Mouse (Mus musculus): ENCODE measurements around the gene Plpp1. TPM values are rescaled to one million over a fixed set of nuclear protein-coding genes. Genes with fewer than 3 reads are reported as not detected.

Plpp1 gene
- polyA plus RNA-seq, 1 experiment, result 123 TPM

GRCm38 (mm10) chr13:112832589-112832988, 32.0 kb downstream of the Plpp1 start:
- 52% methylated on average over 2 of the region's 2 CpGs for WGBS
- H3K4me3 ChIP-seq (ENCODE audit: insufficient read depth, low read depth, low read length), result no peak overlapping the region
- TF ChIP-seq CTCF (conservative IDR thresholded peaks at IDR 0.05; ENCODE audit: insufficient read depth, insufficient read length, low read depth, low read length), result no peak
- no peak for TF ChIP-seq POLR2A (IDR thresholded peaks at IDR 0.05; ENCODE audit: low read depth, low read length)
- no peaks in the 10 kb centered on the region for H3K27me3 ChIP-seq (replicated peaks; ENCODE audit: control insufficient read depth, insufficient read depth, low read length)
- no peaks in the 10 kb centered on the region for H3K36me3 ChIP-seq (ENCODE audit: control insufficient read depth, insufficient read depth, low read length)
- H3K27ac ChIP-seq (ENCODE audit: insufficient read depth, low read depth, low read length), result peak overlapping the region; percentile 31; the same call in 1 of the 2 replicates
- H3K4me1 ChIP-seq (ENCODE audit: control insufficient read depth, insufficient read depth, low read length), result no peaks in the 10 kb centered on the region; the same call in 1 of the 2 replicates
- DNase-seq, result no peak

DNA sequence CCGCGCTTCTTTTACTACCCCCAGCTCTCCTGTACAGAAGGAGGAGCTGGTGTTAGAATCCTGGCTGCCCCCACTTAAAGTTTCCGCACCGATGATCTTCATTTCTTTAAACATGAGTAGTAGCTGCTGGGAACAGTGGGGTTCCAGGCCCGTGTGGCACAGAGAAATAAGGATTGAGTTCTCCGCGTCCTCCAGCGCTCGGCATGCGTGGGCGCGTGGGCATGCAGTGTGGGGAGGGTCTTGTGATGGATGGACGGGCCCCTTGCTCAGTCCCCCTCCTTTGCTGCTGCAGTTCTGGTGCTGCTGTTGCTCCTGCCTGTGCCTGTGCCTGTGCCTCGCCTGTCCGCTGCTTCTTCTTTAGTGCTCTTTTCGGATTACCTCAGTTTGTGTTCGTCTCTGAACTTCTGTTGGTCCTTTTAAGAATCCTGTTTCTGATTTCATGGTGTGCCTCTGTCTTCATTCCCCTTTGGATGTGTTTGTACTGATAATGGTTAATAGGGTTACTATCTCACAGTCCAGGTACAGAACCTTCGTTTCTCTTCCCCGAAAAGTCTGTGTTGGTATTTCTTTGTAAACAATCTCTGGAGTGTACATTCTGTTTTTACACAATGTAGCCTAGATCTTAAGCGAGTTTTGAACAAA, 32.8 kb downstream of the Plpp1 start:
- Histone ChIP-seq H3K36me3 (ENCODE audit: control insufficient read depth, insufficient read depth, low read length) (no peaks in the 10 kb centered on the region), H3K4me1 (ENCODE audit: control insufficient read depth, insufficient read depth, low read length) (no peaks in the 10 kb centered on the region; the same call in 1 of the 2 replicates), H3K27ac (ENCODE audit: insufficient read depth, low read depth, low read length) (no peak overlapping the region), H3K4me3 (ENCODE audit: insufficient read depth, low read depth, low read length) (0 out of 2 replicates have a peak overlapping the region, but pooled peaks have one; percentile 7), H3K27me3 (replicated peaks; ENCODE audit: control insufficient read depth, insufficient read depth, low read length) (no peaks in the 10 kb centered on the region)
- DNase-seq, result no peak
- no peak for TF ChIP-seq CTCF (conservative IDR thresholded peaks at IDR 0.05; ENCODE audit: insufficient read depth, insufficient read length, low read depth, low read length)
- no peak for TF ChIP-seq POLR2A (IDR thresholded peaks at IDR 0.05; ENCODE audit: low read depth, low read length)
- WGBS, result 42% methylated on average over 20 of the region's 20 CpGs

DNA sequence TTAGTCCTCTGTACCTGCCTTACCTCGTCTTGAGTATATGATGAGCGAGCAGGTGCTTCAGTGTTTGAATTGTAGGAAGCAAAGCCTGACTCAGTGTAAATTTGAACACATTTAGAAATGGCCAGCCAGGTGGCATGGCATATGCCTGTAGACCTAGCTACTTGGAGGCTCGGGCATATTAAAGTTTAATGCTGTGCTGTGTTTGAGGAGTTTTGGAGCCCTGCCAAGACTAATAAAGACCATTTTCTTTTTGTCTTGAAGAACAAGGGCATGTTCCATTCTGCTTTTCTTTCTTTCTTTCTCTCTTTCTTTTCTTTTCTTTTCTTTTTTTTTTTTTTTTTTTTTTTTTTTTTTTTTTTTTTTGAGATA, 33.3 kb downstream of the Plpp1 start:
- Histone ChIP-seq H3K27ac (ENCODE audit: insufficient read depth, low read depth, low read length) (no peak overlapping the region), H3K4me1 (ENCODE audit: control insufficient read depth, insufficient read depth, low read length) (no peaks in the 10 kb centered on the region; the same call in 1 of the 2 replicates), H3K36me3 (ENCODE audit: control insufficient read depth, insufficient read depth, low read length) (no peaks in the 10 kb centered on the region), H3K4me3 (ENCODE audit: insufficient read depth, low read depth, low read length) (no peak overlapping the region), H3K27me3 (replicated peaks; ENCODE audit: control insufficient read depth, insufficient read depth, low read length) (no peaks in the 10 kb centered on the region)
- no peak for DNase-seq
- 50% methylated on average over 3 of the region's 3 CpGs for WGBS
- TF ChIP-seq CTCF (conservative IDR thresholded peaks at IDR 0.05; ENCODE audit: insufficient read depth, insufficient read length, low read depth, low read length) (no peak), POLR2A (IDR thresholded peaks at IDR 0.05; ENCODE audit: low read depth, low read length) (no peak)

GRCm38 (mm10) chr13:112835113-112835512, 34.5 kb downstream of the Plpp1 start:
- Histone ChIP-seq H3K4me1 (ENCODE audit: control insufficient read depth, insufficient read depth, low read length) (no peaks in the 10 kb centered on the region; the same call in 1 of the 2 replicates), H3K36me3 (ENCODE audit: control insufficient read depth, insufficient read depth, low read length) (no peaks in the 10 kb centered on the region), H3K27me3 (replicated peaks; ENCODE audit: control insufficient read depth, insufficient read depth, low read length) (no peaks in the 10 kb centered on the region), H3K27ac (ENCODE audit: insufficient read depth, low read depth, low read length) (peak overlapping the region; percentile 43; the same call in 1 of the 2 replicates), H3K4me3 (ENCODE audit: insufficient read depth, low read depth, low read length) (peak overlapping the region; percentile 20; the same call in 1 of the 2 replicates)
- DNase-seq, result no peak
- WGBS, result 52% methylated on average over 12 of the region's 12 CpGs
- no peak for TF ChIP-seq CTCF (conservative IDR thresholded peaks at IDR 0.05; ENCODE audit: insufficient read depth, insufficient read length, low read depth, low read length)
- no peak for TF ChIP-seq POLR2A (IDR thresholded peaks at IDR 0.05; ENCODE audit: low read depth, low read length)

GRCm38 (mm10) chr13:112836951-112837350, 36.4 kb downstream of the Plpp1 start:
- WGBS, result 80% methylated on average over 2 of the region's 2 CpGs
- no peak for DNase-seq
- H3K27ac ChIP-seq (ENCODE audit: insufficient read depth, low read depth, low read length), result no peak overlapping the region
- no peaks in the 10 kb centered on the region for H3K27me3 ChIP-seq (replicated peaks; ENCODE audit: control insufficient read depth, insufficient read depth, low read length)
- H3K36me3 ChIP-seq (ENCODE audit: control insufficient read depth, insufficient read depth, low read length), result no peaks in the 10 kb centered on the region
- H3K4me1 ChIP-seq (ENCODE audit: control insufficient read depth, insufficient read depth, low read length), result no peaks in the 10 kb centered on the region; the same call in 1 of the 2 replicates
- no peak for TF ChIP-seq CTCF (conservative IDR thresholded peaks at IDR 0.05; ENCODE audit: insufficient read depth, insufficient read length, low read depth, low read length)
- TF ChIP-seq POLR2A (IDR thresholded peaks at IDR 0.05; ENCODE audit: low read depth, low read length), result no peak
- no peak overlapping the region for H3K4me3 ChIP-seq (ENCODE audit: insufficient read depth, low read depth, low read length)

- Histone ChIP-seq H3K36me3 (ENCODE audit: control insufficient read depth, insufficient read depth, low read length) (no peaks in the 10 kb centered on the region), H3K27ac (ENCODE audit: insufficient read depth, low read depth, low read length) (no peak overlapping the region), H3K4me1 (ENCODE audit: control insufficient read depth, insufficient read depth, low read length) (no peaks in the 10 kb centered on the region; the same call in 1 of the 2 replicates), H3K27me3 (replicated peaks; ENCODE audit: control insufficient read depth, insufficient read depth, low read length) (no peaks in the 10 kb centered on the region), H3K4me3 (ENCODE audit: insufficient read depth, low read depth, low read length) (no peak overlapping the region)
- WGBS, result 58% methylated on average over 9 of the region's 9 CpGs
- TF ChIP-seq CTCF (conservative IDR thresholded peaks at IDR 0.05; ENCODE audit: insufficient read depth, insufficient read length, low read depth, low read length) (no peak), POLR2A (IDR thresholded peaks at IDR 0.05; ENCODE audit: low read depth, low read length) (no peak)
- no peak for DNase-seq
These were observed 37.1 kb downstream of the Plpp1 start for GRCm38 (mm10) chr13:112837621-112838155.

GRCm38 (mm10) chr13:112838562-112839232, 38.1 kb downstream of the Plpp1 start:
- WGBS, result 88% methylated on average over 6 of the region's 6 CpGs
- Histone ChIP-seq H3K27me3 (replicated peaks; ENCODE audit: control insufficient read depth, insufficient read depth, low read length) (no peaks in the 10 kb centered on the region), H3K4me3 (ENCODE audit: insufficient read depth, low read depth, low read length) (no peak overlapping the region), H3K36me3 (ENCODE audit: control insufficient read depth, insufficient read depth, low read length) (no peaks in the 10 kb centered on the region), H3K4me1 (ENCODE audit: control insufficient read depth, insufficient read depth, low read length) (no peaks in the 10 kb centered on the region; the same call in 1 of the 2 replicates), H3K27ac (ENCODE audit: insufficient read depth, low read depth, low read length) (no peak overlapping the region)
- TF ChIP-seq POLR2A (IDR thresholded peaks at IDR 0.05; ENCODE audit: low read depth, low read length) (no peak), CTCF (conservative IDR thresholded peaks at IDR 0.05; ENCODE audit: insufficient read depth, insufficient read length, low read depth, low read length) (no peak)
- DNase-seq, result no peak
